ENCODE assay signal across 8 mouse cellular contexts in the genomic region with DNA sequence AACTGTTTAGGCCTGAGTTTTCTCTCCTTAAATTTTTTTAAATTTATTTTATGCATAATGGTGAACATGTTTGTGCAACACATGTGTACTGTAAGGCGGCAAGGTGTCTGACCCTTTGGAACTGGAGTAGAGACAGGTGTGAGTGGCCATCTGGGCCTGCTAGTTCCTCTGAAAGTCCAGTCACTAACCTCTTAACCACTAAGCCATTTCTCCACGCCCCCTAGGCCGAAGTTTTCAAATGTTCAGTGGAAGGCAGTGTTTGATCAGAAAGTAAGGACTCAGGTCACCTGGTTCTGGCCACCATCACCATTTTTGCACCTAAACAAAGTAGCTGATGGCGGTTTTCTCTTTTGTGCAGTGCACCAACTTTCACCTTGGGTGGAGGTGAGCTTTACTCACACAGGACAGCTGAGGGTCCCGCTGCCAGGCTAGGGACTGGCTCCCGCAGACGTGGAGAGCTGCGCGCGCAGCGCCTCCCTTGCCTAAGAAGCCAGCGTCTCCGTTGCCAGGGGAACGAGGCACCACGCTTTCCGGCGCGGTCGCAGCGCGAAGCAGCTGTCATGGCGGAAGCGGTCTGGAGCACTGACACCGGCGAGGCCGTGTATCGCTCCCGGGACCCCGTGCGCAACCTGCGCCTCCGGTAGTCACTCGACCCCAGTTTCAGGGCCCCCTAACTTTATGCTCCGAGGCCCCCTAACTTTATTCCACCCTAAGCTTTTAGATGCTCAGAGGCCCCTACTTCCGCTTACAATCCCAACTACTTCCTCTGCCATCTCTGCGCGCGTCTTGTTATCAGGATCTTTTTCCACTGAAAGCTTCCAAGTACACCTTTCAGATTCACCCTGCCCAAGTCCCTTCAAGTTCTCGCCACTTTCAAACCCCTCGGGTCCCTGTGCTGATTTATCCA. TPM values are rescaled to one million over a fixed set of nuclear protein-coding genes. Genes with fewer than 3 reads are reported as not detected.
DNase-seq lines count a peak whose midpoint lies in the region; ATAC-seq and TF ChIP-seq lines count a peak whose summit lies in the region.

A gene (plus strand): TSS at position 526 of the 907 bp plus-strand sequence.

- WGBS in forebrain, postnatal 0 days: 3% methylated on average over 40 of the region's 40 CpGs
- WGBS in lung, embryonic 15.5 days: 4% methylated on average over 40 of the region's 40 CpGs

- TF ChIP-seq CTCF in G1E (IDR thresholded peaks at IDR 0.05; ENCODE audit: low read depth, low read length): no peak
- TF ChIP-seq CTCF in forebrain, postnatal 0 days (IDR thresholded peaks at IDR 0.05; ENCODE audit: low read depth): no peak

- peak; percentile 78 for DNase-seq in G1E (ENCODE audit: low spot score)
- DNase-seq in cerebellum, adult 18-20 months: peak; percentile 89 to 90
- DNase-seq in forebrain, postnatal 0 days: peak; percentile 97
- DNase-seq in heart, postnatal 4 days: peak; percentile 92
- DNase-seq in layer of hippocampus, adult 8-10 months (ENCODE audit: low spot score in 2 of 2): peak; percentile 86 to 91
- peak; percentile 76 for DNase-seq in ovary, adult 18-20 months (ENCODE audit: low spot score)
- DNase-seq in thymus, postnatal 0 days (ENCODE audit: low spot score): peak; percentile 98

- H3K4me1 ChIP-seq in G1E (ENCODE audit: insufficient read depth, low read depth, low read length): peaks cover 8% of the 10 kb centered on the region
- peaks cover 9% of the 10 kb centered on the region; the same call in 1 of the 2 replicates for H3K4me1 ChIP-seq in forebrain, postnatal 0 days (ENCODE audit: insufficient read depth)
- peaks cover 7% of the 10 kb centered on the region for H3K4me1 ChIP-seq in lung, embryonic 15.5 days

- peak within 1 kb of the TSS; percentile 63 for H3K4me2 ChIP-seq in forebrain, postnatal 0 days (ENCODE audit: low read depth)
- peak within 1 kb of the TSS; percentile 79 for H3K4me2 ChIP-seq in lung, embryonic 15.5 days

- H3K9ac ChIP-seq in forebrain, postnatal 0 days: peak within 1 kb of the TSS; percentile 59
- H3K9ac ChIP-seq in lung, embryonic 15.5 days: peak within 1 kb of the TSS; percentile 38

- peaks cover 20% of the 10 kb centered on the region for H3K36me3 ChIP-seq in G1E (replicated peaks)
- peaks cover 6% of the 10 kb centered on the region for H3K36me3 ChIP-seq in forebrain, postnatal 0 days (ENCODE audit: insufficient read depth)
- H3K36me3 ChIP-seq in lung, embryonic 15.5 days: peaks cover 16% of the 10 kb centered on the region

- H3K27me3 ChIP-seq in G1E (ENCODE audit: insufficient read depth, low read length): peaks cover 3% of the 10 kb centered on the region; the same call in 1 of the 2 replicates
- no peaks in the 10 kb centered on the region for H3K27me3 ChIP-seq in forebrain, postnatal 0 days (ENCODE audit: insufficient read depth, low read length)
- no peaks in the 10 kb centered on the region for H3K27me3 ChIP-seq in lung, embryonic 15.5 days

- peak within 1 kb of the TSS; percentile 72 for H3K4me3 ChIP-seq in G1E (ENCODE audit: low read depth, low read length)
- H3K4me3 ChIP-seq in forebrain, postnatal 0 days (ENCODE audit: low read depth, low read length): peak within 1 kb of the TSS; percentile 58
- H3K4me3 ChIP-seq in lung, embryonic 15.5 days: peak within 1 kb of the TSS; percentile 60

- ATAC-seq in G1E (ENCODE audit: extremely low read depth, insufficient number of reproducible peaks, low FRiP score, poor library complexity, severe bottlenecking): 0 out of 2 replicates have a peak, but pooled peaks have one; percentile 34
- ATAC-seq in forebrain, postnatal 0 days: peak; percentile 98
- ATAC-seq in lung, embryonic 15.5 days (ENCODE audit: borderline replicate concordance, extremely low read depth, low FRiP score, low TSS enrichment): peak; percentile 91; the same call in 1 of the 2 replicates

- no peaks in the 10 kb centered on the region for H3K9me3 ChIP-seq in G1E (replicated peaks)
- H3K9me3 ChIP-seq in forebrain, postnatal 0 days (ENCODE audit: low read length): no peaks in the 10 kb centered on the region
- no peaks in the 10 kb centered on the region for H3K9me3 ChIP-seq in lung, embryonic 15.5 days

- peak within 1 kb of the TSS; percentile 82 for H3K27ac ChIP-seq in forebrain, postnatal 0 days (ENCODE audit: low read depth, low read length)
- peak within 1 kb of the TSS; percentile 36; the same call in 1 of the 2 replicates for H3K27ac ChIP-seq in lung, embryonic 15.5 days

RNA-seq across cellular contexts. Expression of the gene that starts here (rescaled TPM):
- 2.7 and 3.2 TPM in 2 replicates for total RNA-seq in G1E (2014; fragmentation: Nextera tagmentation)
- 2.4 and 3.7 TPM in 2 replicates for total RNA-seq in G1E (2017)
- 4.6 and 6.1 TPM in 2 replicates for polyA plus RNA-seq in G1E (2012)
- total RNA-seq in forebrain, postnatal 0 days (2014; rRNA removed): 6.8 and 11.1 TPM in 2 replicates
- 6.1 and 8.8 TPM in 2 replicates for polyA plus RNA-seq in forebrain, postnatal 0 days (2015; fragmentation: Nextera tagmentation; extraction: Ambion mirVana)
- 1 to 10 TPM; 5.6 to 5.7 TPM for total RNA-seq in heart, postnatal 4 days (2021)
- 1 to 10 TPM; 6.3 to 8.1 (median 6.9) TPM for total RNA-seq in layer of hippocampus, adult 8-10 months (2022)
- 15.2 and 16.5 TPM in 2 replicates for polyA plus RNA-seq in lung, embryonic 15.5 days (2015; fragmentation: Nextera tagmentation; extraction: Ambion mirVana)
- polyA plus RNA-seq in thymus, postnatal 0 days (2015; fragmentation: Nextera tagmentation; extraction: Ambion mirVana): 4.9 and 6.7 TPM in 2 replicates

Comparison
In these comparisons a context has a peak if more than half of its experiments do, and no peak if none do; other contexts are left out.
1. Peak in every context shown above with its lines: DNase-seq, ATAC-seq, H3K4me3 ChIP-seq and H3K27ac ChIP-seq.
2. ATAC-seq: peak in every context shown above with its lines; median percentile 98 in forebrain, postnatal 0 days; 91 in lung, embryonic 15.5 days; 34 in G1E.